Mouse (Mus musculus) lung, postnatal 36 days (tissue): ENCODE data around the gene Ubac2.

Experiments used
- DNase-seq: peaks from one replicate; pipeline ENCODE4 v3.0.0; 2022; ENCODE audit warnings: mixed read lengths

The Ubac2 gene

GRCm38 (mm10) chr14:121983009-121983933, 104.9 kb downstream of the Ubac2 start:
- no peak for DNase-seq

DNA sequence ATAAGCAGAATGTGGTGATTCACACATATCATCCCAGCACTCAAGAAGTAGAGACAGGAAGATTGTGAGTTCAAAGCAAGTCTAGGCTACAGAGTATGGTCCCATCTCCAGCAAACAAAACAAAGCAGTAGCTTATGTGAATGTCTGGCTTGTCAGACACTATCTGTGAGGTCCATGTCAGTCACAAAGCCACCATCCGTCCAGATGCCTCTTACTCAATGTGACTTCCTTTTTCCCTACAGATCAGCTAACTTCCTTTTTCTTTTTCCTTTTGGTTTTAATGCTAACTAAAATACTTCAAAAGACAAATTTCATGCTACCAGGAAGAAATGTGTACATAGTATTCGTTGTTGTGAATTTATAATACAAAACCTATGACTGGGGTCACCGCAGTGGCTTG, 107.1 kb downstream of the Ubac2 start:
- DNase-seq = no peak

- no peak for DNase-seq
Observed at GRCm38 (mm10) chr14:121986028-121986427, 107.6 kb downstream of the Ubac2 start.

DNA sequence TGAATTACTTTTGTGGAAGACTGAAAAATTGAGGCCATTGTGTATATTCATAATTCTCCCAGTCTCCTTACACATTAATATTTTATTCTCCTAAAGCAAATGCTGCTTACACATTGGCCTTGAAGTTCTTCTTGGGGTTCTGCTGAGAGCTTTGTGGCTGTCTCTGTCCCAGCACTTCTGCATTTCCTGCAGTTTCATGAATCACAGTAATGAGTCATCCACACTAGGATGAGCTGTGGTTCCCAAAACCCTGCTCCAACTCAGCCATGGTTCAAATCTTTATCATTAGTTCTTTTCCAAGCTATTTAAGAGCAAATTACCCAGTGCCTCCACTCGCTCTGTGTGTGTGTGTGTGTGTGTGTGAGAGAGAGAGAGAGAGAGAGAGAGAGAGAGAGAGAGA, 108.9 kb downstream of the Ubac2 start:
- no peak for DNase-seq

DNA sequence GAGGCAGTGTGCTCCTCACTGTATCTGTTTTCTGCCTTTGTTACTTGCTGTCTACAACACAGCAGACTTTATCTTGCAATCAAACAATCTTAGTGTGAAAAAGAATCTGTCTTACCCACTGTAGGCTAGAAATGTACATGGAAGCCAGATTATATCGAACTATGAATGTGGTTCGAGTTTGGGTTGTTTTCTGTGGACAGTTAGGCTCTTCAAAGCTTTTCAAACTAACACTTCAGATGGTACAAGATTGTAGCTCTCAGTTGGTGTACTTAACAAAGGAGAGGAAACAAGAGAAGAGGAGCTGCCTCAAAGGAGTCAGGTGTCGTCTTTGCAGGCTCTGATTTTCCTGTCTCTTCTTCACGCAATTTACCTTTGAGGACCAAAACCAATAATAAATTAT, 109.3 kb downstream of the Ubac2 start:
- no peak for DNase-seq

GRCm38 (mm10) chr14:121989331-121989730, 110.9 kb downstream of the Ubac2 start:
- DNase-seq = no peak

GRCm38 (mm10) chr14:121989869-121990268, 111.4 kb downstream of the Ubac2 start:
- DNase-seq = no peak

DNA sequence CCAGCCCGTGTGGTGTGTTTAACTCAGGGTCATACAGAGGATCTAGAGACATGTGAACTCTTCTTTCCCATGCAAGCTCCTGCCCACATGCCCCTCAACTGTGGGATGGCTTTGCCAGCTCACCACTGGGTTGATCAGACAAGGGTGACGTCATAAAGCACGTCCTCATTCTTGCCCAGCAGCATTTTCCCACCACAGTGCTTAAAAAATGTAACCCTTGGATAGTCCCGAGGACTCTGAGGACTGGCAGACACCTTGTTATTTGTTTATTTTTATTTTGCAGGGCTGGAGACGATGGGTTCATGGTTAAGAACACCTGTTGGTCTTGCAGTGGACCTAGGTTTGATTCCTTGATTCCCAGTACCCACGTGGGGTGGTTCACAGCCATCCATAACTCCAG, 112.5 kb downstream of the Ubac2 start:
- DNase-seq = no peak

DNA sequence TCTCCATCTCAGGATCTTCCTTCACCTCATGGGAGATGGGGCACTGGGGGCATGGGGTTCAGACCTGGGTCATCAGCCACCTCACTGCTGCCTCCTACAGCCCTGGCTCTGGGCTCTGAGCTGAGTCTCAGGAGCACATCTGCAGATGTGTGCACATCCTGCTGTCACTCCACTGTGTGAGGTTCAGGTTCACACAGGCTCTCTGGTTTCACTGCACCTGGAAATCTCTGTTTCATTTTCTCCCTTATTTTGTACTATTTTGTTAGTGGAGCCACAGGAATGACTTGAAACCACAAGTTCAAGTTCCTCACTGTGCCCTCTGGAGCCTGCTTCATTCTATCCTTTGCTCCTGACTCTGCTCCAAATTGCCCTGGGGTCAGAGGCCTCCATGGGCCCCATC, 113.5 kb downstream of the Ubac2 start:
- no peak for DNase-seq

DNA sequence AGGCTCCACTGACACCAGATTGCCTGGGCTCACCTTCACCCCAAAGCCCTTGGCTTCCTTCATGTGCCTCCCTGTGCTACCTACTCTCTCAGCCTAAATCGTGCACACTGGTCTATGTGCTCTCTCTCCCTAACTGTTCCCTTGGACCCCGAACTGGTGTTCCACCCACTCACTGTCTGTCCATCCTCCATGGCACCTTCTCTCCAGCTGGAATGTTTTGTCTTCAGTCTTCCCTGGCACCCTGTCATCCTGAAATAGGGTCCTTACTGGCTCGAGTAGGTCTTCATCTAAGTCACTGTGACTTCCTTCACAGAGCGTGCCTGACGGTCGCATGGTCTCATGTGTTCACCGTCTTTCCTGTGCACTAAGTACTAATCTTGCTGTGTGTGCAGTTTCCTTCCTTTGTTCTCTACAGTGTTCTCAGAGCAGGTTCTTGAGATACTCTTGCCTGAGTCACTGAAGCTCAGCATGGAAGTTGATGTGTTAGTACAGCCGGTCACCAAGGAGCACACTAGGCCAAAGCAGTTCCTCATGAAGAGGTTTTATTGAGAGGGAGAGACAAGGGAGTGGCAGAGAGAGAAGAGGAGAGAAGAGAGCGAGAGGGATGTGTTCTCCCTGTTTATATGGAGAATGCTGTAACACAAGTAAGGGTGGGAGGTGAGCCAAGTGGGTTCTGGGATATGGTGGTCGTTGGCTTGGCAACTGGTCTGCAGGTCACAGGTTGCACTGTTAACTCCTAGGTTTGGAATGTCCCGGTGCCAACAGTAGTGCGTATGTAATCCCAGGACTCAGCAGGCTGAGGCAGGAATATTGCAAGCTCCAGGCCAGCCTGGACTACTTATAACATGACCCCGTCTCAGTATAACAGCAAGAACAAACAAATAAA, 114.2 kb downstream of the Ubac2 start:
- no peak for DNase-seq

DNA sequence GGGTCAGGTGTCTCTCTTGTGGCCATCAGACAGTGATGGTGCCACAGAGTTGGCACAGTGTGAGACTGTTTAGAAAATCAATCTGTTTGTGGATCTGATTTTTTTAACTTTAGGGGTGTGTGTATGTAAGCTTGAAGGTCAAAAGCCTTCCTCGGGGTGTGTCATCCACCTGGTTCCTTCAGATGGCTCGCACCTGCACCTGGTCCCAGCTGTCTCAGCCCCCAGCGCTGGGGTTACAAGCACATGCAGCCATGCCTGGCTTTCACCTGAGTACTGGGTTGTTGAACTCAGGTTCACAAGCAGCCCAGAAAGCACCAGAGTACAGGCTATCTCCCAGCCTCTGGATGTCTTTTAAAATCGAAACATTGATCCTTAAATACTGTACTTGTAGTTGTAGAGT, 115.2 kb downstream of the Ubac2 start:
- no peak for DNase-seq

DNA sequence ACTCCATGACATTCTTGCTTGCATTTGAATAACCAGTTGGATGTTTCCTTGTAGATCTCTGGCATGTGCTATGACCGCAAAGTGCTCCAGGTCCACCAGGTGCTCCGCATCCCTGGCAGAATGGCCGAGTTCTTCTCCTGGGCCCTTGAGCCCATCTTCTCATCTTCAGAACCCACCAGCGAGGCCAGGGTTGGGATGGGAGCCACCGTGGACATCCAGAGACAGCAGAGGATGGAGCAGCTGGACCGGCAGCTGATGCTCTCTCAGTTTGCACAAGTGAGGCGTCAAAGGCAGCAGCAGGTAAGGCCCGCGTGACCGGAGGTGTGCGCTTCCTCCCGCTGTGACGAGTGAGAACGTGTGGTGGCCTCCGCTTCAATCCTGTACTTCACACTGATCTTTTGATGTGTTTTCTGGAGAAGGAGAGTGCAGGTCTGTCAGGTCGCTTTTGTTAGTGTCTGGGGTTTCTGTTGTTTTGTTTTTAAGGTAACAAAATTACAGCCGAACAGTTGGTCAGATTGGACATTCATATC, 115.8 kb downstream of the Ubac2 start:
- DNase-seq = no peak

- DNase-seq = no peak
Observed at GRCm38 (mm10) chr14:121994846-121995556, 116.6 kb downstream of the Ubac2 start.

DNA sequence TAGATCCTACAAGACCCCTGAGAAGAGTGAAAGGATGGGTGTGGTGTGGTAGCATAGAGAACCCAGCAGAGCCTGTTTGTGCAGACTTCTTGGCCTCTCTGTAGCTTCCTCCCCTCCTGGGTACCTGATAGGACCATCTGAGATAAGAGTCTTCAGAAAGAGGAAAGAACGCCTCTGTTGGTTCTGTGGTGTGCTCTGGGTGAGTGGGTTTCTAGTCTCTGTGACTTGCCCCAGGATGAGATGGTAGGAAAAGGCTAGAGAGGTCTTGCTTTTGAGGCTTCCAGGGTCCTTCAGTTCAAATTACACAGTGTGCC, 117.1 kb downstream of the Ubac2 start:
- no peak for DNase-seq

GRCm38 (mm10) chr14:121996786-121997185, 118.4 kb downstream of the Ubac2 start:
- peak; percentile 82 for DNase-seq

DNA sequence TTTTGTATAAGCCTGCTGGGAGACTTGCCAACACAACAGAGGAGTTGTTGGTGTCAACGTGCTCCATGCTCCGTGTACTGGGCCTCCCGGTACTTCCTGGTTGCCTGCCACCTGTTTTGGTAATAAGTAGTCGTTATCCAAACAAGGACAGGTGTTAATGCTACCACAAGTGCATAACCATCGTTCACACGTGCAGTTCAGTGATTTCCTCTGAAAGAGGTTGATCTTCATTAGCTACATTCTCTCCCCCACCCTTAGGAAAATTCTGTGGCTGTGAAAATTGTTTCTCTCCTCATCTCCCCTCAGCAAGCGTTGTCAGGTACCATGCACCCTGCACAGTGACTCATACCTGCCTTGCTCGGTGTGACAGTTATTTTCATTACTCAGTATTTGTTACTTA, 121.0 kb downstream of the Ubac2 start:
- no peak for DNase-seq

DNA sequence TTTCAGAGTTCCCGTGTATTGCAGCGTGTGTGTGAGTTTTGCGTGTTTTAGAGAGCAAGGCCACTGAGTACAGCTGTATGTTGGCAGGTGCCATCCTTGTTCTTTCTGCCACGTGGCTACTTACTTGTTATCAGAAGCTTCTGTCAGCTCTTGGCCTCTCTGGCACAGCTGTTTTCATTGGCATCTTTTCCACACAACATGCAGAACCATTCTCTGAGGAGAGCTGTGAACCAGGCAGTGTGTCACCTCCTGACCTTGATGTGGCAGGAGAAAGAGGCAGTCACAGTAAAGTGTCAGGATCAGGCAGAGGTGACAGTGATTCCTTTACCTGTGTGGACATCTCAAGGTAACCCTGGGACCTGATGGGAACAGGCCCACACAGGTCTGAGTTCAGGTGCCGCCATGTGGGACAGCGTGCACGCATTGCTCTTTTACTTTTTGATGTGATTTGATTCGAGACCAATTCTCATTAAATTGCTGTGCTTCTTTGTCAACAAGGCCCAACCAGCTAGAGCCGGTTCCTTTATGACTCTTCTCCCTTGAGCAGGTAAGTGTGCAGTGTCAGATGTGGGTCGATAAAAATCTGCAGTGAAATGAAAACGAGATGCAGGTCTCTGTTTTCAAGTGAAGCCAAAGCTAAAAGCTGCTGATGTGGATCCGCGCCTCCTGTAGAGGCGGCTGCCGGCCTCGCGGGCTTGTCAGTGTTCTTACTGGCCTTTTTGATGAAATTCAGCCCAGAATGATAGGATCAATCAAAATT, 122.1 kb downstream of the Ubac2 start:
- DNase-seq = no peak

- DNase-seq = no peak
Observed at GRCm38 (mm10) chr14:122002224-122002623, 123.8 kb downstream of the Ubac2 start.

GRCm38 (mm10) chr14:122003812-122004211, 125.4 kb downstream of the Ubac2 start:
- no peak for DNase-seq

GRCm38 (mm10) chr14:122008261-122008660, 129.8 kb downstream of the Ubac2 start:
- no peak for DNase-seq

GRCm38 (mm10) chr14:122009502-122009901, 131.1 kb downstream of the Ubac2 start:
- DNase-seq = peak; percentile 63

DNA sequence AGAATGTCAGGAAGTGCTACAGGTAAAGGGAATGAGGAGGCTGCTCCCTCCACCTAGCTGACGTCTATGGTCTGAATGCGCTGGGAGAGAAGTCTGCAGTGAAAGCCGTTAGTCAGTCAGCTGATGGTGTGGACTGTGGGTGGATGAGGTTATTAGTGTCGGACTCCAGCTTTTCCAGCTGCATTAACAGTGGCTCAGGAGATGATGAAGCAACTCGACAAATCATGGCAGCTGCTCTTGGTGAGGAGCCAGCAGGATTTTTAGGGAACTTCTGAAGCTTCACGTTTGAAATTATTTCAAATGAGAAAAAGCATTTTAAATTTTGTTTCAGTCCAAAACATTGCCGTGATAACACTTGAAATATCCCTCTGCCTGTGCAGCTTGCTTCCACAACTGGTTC, 131.9 kb downstream of the Ubac2 start:
- no peak for DNase-seq
